Mouse (Mus musculus) ES-E14 (cell line): Measurements from ENCODE around the gene Ube2q2. TPM values are rescaled to one million over a fixed set of nuclear protein-coding genes. Genes with fewer than 3 reads are reported as not detected.
"Not testable (repeated sequence)": the region's sequence is repeated elsewhere in the genome, so short reads cannot be mapped to it uniquely, and the experiment has no call there.

Source experiments
- DNase-seq: peaks from one replicate; pipeline ENCODE4 v3.0.0-alpha.2; 2013; ENCODE audit warnings: low read depth, low spot score
- H3K27ac ChIP-seq: 2 replicates; pipeline ENCODE4 v1.5.1; 2012; ENCODE audit warnings: low read depth, mild to moderate bottlenecking, low read length, moderate library complexity, mixed read lengths; ENCODE audit not compliant: poor library complexity, insufficient read depth, severe bottlenecking
- H3K36me3 ChIP-seq: 2 replicates; pipeline ENCODE4 v1.6.1; 2012; ENCODE audit warnings: mild to moderate bottlenecking, low read length, moderate library complexity, mixed read lengths; ENCODE audit not compliant: control insufficient read depth, poor library complexity, insufficient read depth, severe bottlenecking
- H3K4me1 ChIP-seq, 2 experiments: fragments of 150-350 bp in 1 of 2; sonication (generic) in 1 of 2; 2 replicates each; pipeline ENCODE4 v1.6.1; 2012; ENCODE audit warnings: low read length in 2 of 2, mild to moderate bottlenecking in 1 of 2, mixed read lengths in 1 of 2; ENCODE audit not compliant: control insufficient read depth in 2 of 2, insufficient read depth in 2 of 2, poor library complexity in 1 of 2
- H3K4me3 ChIP-seq, 2 experiments: fragments of 150-350 bp in 1 of 2; sonication (generic) in 1 of 2; 2 replicates each; pipeline ENCODE4 v1.5.1; 2012; ENCODE audit warnings: low read length in 2 of 2, low read depth in 1 of 2, mild to moderate bottlenecking in 1 of 2, mixed read lengths in 1 of 2; ENCODE audit not compliant: insufficient read depth in 1 of 2, poor library complexity in 1 of 2, severe bottlenecking in 1 of 2
- H3K9ac ChIP-seq: 2 replicates; pipeline ENCODE4 v1.6.1; 2012; ENCODE audit warnings: low read depth, mild to moderate bottlenecking, low read length, mixed read lengths; ENCODE audit not compliant: poor library complexity, insufficient read depth, severe bottlenecking
- H3K9me3 ChIP-seq: fragments of 150-350 bp; sonication (generic); 2 replicates; pipeline ENCODE4 v1.6.1; 2012; ENCODE audit warnings: low read depth, mild to moderate bottlenecking, low read length; ENCODE audit not compliant: control insufficient read depth, insufficient read depth
- CHD2 ChIP-seq: IDR thresholded peaks from 2 replicates; pipeline ENCODE4 v1.6.1; 2014; ENCODE audit warnings: mild to moderate bottlenecking, low read depth, low read length, inconsistent platforms
- HCFC1 ChIP-seq: IDR thresholded peaks from 2 replicates; pipeline ENCODE4 v1.6.1; 2012; ENCODE audit warnings: low read length, inconsistent platforms, borderline replicate concordance; ENCODE audit not compliant: insufficient read depth
- MAFK ChIP-seq: IDR thresholded peaks from 2 replicates; pipeline ENCODE4 v1.6.1; 2014; ENCODE audit warnings: mild to moderate bottlenecking, low read depth, low read length, inconsistent platforms; ENCODE audit not compliant: insufficient read depth
- ZC3H11A ChIP-seq: IDR thresholded peaks from 2 replicates; pipeline ENCODE4 v1.6.1; 2012; ENCODE audit warnings: low read depth, mild to moderate bottlenecking, inconsistent platforms, low read length, borderline replicate concordance
- ZNF384 ChIP-seq: IDR thresholded peaks from 2 replicates; pipeline ENCODE4 v1.6.1; 2012; ENCODE audit warnings: low read depth, low read length, inconsistent platforms
- in situ Hi-C, 2 experiments: fragments of 600-800 bp; cut with MboI; formaldehyde crosslinking; loops; one replicate each; pipeline ENCODE4 v1.15.1; 2025; ENCODE audit warnings: low sequenced_read_pairs in 2 of 2, inconsistent platforms in 1 of 2; ENCODE audit not compliant: unreplicated experiment in 2 of 2
- total RNA-seq: library from RNA; depleted of rRNA; stranded (reverse); fragments of 300-350 nt; gene quantifications from 2 replicates; pipeline ENCODE4 v1.2.3, GENCODE M21; 2012

Ube2q2 gene
- total RNA-seq, 1 experiment = 24.9 TPM

DNA sequence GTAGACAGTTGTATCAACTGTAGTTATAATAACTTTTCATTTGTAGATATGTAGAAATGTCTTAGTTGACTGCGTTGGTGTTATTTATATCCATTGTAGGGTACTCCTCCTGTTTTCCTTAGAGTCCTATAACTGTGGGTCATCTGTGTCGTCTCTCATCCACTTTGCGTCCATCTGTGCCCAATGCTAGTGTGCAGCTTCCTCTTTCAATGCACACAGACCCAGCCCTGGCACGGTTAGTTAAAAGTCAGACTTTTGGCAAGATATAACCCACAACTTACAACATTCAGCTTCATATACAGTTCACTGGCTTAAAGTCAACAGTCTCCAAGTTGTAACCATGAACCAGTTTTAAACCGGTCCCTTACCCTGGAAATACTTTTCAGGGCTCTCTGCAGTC lies 83.5 kb downstream of the Ube2q2 start:
- H3K9ac ChIP-seq = no peak overlapping the region
- DNase-seq = no peak
- no peak overlapping the region; the same call in 1 of the 2 replicates for H3K27ac ChIP-seq
- TF ChIP-seq HCFC1 (no peak), ZC3H11A (no peak), CHD2 (no peak), ZNF384 (no peak), MAFK (no peak)
- H3K4me1 ChIP-seq = peaks cover 2 to 6% of the 10 kb centered on the region in 2 experiments; a peak in 3 of 4 replicates
- H3K9me3 ChIP-seq = no peaks in the 10 kb centered on the region
- in situ Hi-C loops = no loop called here
- H3K36me3 ChIP-seq = peaks cover 2% of the 10 kb centered on the region; the same call in 1 of the 2 replicates
- no peak overlapping the region for H3K4me3 ChIP-seq

DNA sequence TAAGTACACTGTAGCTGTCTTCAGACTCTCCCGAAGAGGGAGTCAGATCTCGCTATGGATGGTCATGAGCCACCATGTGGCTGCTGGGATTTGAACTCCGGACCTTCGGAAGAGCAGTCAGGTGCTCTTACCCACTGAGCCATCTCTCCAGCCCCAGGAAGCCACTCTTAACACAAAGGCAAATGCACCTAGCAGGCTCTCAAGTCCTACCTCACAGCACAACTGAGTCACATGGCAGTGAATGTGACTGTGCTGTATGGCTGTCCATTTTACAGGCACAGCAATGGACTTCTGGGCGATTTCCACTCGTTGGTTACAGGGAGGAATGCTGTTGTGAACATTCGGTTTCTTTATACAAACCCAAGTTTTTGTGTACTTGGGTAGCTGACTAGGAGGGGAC lies 83.9 kb downstream of the Ube2q2 start:
- TF ChIP-seq ZNF384 = no peak
- no peak for TF ChIP-seq HCFC1
- TF ChIP-seq CHD2 = no peak
- TF ChIP-seq MAFK = no peak
- TF ChIP-seq ZC3H11A = no peak
- Histone ChIP-seq H3K4me1 (peaks cover 2 to 6% of the 10 kb centered on the region in 2 experiments; a peak in 3 of 4 replicates), H3K27ac (peak overlapping the region; percentile 73), H3K9me3 (no peaks in the 10 kb centered on the region), H3K36me3 (peaks cover 2% of the 10 kb centered on the region; the same call in 1 of the 2 replicates), H3K9ac (peak overlapping the region; percentile 68; the same call in 1 of the 2 replicates), H3K4me3 (no peak overlapping the region; a peak in 1 of 4 replicates)
- DNase-seq = no peak
- in situ Hi-C loops = no loop called here

DNA sequence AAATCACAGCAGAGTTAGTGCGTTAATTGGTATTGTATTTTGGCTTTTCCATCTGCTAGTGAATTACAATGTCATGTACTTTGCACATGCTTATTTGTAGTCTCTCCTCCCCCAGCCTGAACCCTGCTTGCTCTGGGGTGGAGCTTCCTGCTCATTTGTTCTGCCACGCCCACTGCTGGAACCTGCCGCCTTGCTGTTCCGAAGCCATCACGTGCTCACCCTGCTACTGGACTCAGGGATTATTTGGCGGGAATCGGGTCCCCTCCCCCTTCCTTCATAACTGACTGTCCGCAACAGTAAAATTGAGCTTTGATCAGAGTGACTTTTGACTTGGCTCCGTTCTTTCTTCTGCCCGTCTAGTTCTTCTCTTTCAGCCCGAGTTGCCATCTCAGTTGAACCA lies 84.4 kb downstream of the Ube2q2 start:
- H3K4me1 ChIP-seq, in situ Hi-C loops, DNase-seq, H3K4me3 ChIP-seq, H3K9me3 ChIP-seq, H3K36me3 ChIP-seq: not testable (repeated sequence)
- Histone ChIP-seq H3K9ac (peak overlapping the region; percentile 68; the same call in 1 of the 2 replicates), H3K27ac (peak overlapping the region; percentile 73; the same call in 1 of the 2 replicates)

DNA sequence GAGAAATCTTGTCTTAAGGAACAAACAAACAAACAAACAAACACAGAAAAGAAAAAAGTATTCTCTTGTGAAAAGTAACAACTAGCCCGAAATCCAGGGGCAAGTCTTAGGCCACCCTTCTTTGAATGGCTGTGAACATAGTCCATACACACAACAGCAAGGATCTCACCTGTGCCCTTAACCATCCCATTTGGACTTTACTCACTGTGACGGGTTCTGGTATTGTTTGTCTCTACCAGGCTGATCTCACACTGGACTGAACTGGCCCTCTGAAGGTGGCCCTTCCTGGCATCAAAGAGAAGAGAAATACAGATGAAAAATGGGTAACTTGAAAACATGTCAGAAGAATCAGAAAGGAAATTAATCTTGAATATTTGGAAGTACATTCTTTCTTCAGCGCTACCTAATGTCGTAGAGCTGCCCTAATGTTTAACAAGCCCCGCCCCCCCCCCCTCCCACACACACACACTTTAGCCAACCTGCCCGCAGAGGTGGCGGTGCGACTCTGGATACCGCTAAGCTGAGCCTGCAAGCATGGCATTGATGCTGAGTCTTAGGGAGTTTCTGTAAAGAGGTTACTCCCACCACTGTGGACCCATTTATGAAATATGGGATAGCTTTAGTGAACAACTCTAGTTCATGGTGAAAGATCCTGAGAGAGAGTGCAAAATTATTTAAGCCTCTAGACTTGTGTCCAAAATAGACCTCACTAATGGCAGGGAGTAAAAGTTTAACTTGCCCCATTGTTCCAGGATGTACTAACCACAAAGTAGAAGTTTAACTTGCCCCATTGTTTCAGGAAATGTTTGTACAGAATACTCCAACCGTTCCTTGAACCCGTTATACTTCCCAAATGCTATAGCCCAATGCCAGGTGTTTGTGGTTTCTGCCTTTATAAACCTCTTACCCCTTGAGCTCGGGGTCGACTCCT lies 87.8 kb downstream of the Ube2q2 start:
- Histone ChIP-seq H3K4me3 (no peak overlapping the region), H3K4me1 (peaks cover 2 to 7% of the 10 kb centered on the region in 2 experiments; a peak in 3 of 4 replicates), H3K9ac (no peak overlapping the region), H3K9me3 (no peaks in the 10 kb centered on the region), H3K36me3 (peaks cover 2% of the 10 kb centered on the region; the same call in 1 of the 2 replicates), H3K27ac (no peak overlapping the region)
- in situ Hi-C loops = no loop called here
- no peak for DNase-seq
- TF ChIP-seq MAFK (no peak), CHD2 (no peak), ZC3H11A (no peak), ZNF384 (no peak), HCFC1 (no peak)
